Mouse (Mus musculus) brain, embryonic 14.5 days (tissue): Measurements from ENCODE around the gene Phkb.

Source experiments
- CTCF ChIP-seq: fragments of 200-500 bp; IDR thresholded peaks from 2 replicates; pipeline ENCODE4 v1.5.1; 2012; ENCODE audit warnings: inconsistent platforms, mild to moderate bottlenecking, moderate library complexity, borderline replicate concordance; ENCODE audit not compliant: insufficient read depth, insufficient read length; ENCODE audit errors: extremely low read depth
- POLR2A ChIP-seq: fragments of 200-500 bp; IDR thresholded peaks from 2 replicates; pipeline ENCODE4 v1.6.1; 2012; ENCODE audit warnings: mild to moderate bottlenecking, inconsistent platforms, borderline replicate concordance; ENCODE audit not compliant: poor library complexity, insufficient read depth, insufficient read length, severe bottlenecking; ENCODE audit errors: extremely low read depth

DNA sequence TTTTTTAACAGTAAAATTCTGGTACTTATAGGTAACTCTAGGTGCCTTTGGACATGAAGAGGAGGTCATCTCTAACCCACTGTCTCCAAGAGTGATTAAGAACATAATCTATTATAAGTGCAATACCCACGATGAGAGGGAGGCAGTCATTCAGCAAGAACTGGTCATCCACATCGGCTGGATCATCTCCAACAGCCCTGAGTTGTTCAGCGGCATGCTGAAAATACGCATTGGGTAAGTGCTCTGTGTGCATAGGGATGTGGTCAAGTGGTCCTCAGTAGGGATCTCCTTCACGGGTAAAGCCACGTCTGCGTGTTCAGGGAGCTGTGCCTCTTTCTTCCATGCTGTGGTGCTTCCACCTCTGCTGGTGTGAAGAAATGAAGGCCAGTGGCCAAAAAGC lies 188.7 kb downstream of the Phkb start:
- TF ChIP-seq POLR2A (no peak), CTCF (no peak)
